Mouse (Mus musculus): Measurements from ENCODE around the gene Dnal4.

GRCm38 (mm10) chr15:79766586-79767071 lies 11.0 kb downstream of the Dnal4 start:
- TF ChIP-seq GATA1 (IDR thresholded peaks at IDR 0.05; ENCODE audit: borderline replicate concordance, low read length) = no peak
- TF ChIP-seq FLI1 (IDR thresholded peaks at IDR 0.05; ENCODE audit: low read length) = no peak
